Mouse (Mus musculus) kidney, embryonic 16.5 days (tissue): ENCODE measurements around the gene Gins1. TPM values are rescaled to one million over a fixed set of nuclear protein-coding genes. Genes with fewer than 3 reads are reported as not detected.
"Not testable (repeated sequence)": the region's sequence is repeated elsewhere in the genome, so short reads cannot be mapped to it uniquely, and the experiment has no call there.

Experiments
- ATAC-seq: fragments of 200-750 bp; cut with Nextera tagmentation; 2 replicates; pipeline ENCODE4 v1.8.0; 2017; ENCODE audit warnings: moderate TSS enrichment; ENCODE audit not compliant: low FRiP score, low TSS enrichment
- H3K27ac ChIP-seq: fragments of 300-500 bp; sonication (generic); 2 replicates; pipeline ENCODE4 v1.5.1; 2014; ENCODE audit warnings: low read length
- H3K27me3 ChIP-seq: fragments of 300-500 bp; sonication (generic); 2 replicates; pipeline ENCODE4 v1.6.1; 2014; ENCODE audit warnings: low read length, control low read depth, mixed read lengths; ENCODE audit not compliant: insufficient read depth
- H3K36me3 ChIP-seq: fragments of 300-500 bp; sonication (generic); 2 replicates; pipeline ENCODE4 v1.6.1; 2014; ENCODE audit warnings: low read length, control low read depth, mixed read lengths; ENCODE audit not compliant: insufficient read depth
- H3K4me1 ChIP-seq: fragments of 300-500 bp; sonication (generic); 2 replicates; pipeline ENCODE4 v1.6.1; 2014; ENCODE audit warnings: low read length, control low read depth, mixed read lengths; ENCODE audit not compliant: insufficient read depth
- H3K4me2 ChIP-seq: fragments of 300-500 bp; sonication (generic); replicated peaks from 2 replicates; pipeline ENCODE4 v1.6.1; 2014; ENCODE audit warnings: low read depth, low read length
- H3K4me3 ChIP-seq: fragments of 300-500 bp; sonication (generic); 2 replicates; pipeline ENCODE4 v1.5.1; 2014; ENCODE audit warnings: mild to moderate bottlenecking, low read length
- H3K9ac ChIP-seq: fragments of 300-500 bp; sonication (generic); replicated peaks from 2 replicates; pipeline ENCODE4 v1.6.1; 2014; ENCODE audit warnings: low read length
- H3K9me3 ChIP-seq: fragments of 300-500 bp; sonication (generic); 2 replicates; pipeline ENCODE4 v1.6.1; 2016; ENCODE audit warnings: low read length, control low read depth
- WGBS: fragments of 180-500 bp; shearing (Covaris S2); extraction: QIAGEN DNeasy Blood & Tissue Kit; methylation state at CpG from one replicate; pipeline ENCODE4 v1.1.7; 2014; 5-methylcytosine and 5-hydroxymethylcytosine counted together
- polyA plus RNA-seq: library from polyadenylated mRNA; unstranded; fragments of >200 nt; fragmentation: Nextera tagmentation; extraction: Ambion mirVana; gene quantifications from 2 replicates; pipeline ENCODE4 v1.2.1, GENCODE M21; 2015

The Gins1 gene
- polyA plus RNA-seq, 1 experiment from 2014 or later = 41.6 TPM

GRCm38 (mm10) chr2:150923505-150923904 lies 18.3 kb downstream of the Gins1 start:
- ATAC-seq = no peak
- WGBS = 81% methylated on average over 7 of the region's 7 CpGs
- H3K4me1 ChIP-seq = no peaks in the 10 kb centered on the region

GRCm38 (mm10) chr2:150927038-150927720 lies 22.0 kb downstream of the Gins1 start:
- 68% methylated on average over 11 of the region's 11 CpGs for WGBS
- H3K9me3 ChIP-seq = no peaks in the 10 kb centered on the region
- no peaks in the 10 kb centered on the region for H3K27me3 ChIP-seq
- H3K4me1 ChIP-seq = no peaks in the 10 kb centered on the region
- H3K27ac ChIP-seq = no peak overlapping the region
- no peak for ATAC-seq
- no peak overlapping the region for H3K4me3 ChIP-seq
- H3K4me2 ChIP-seq = no peak overlapping the region
- peaks cover 25% of the 10 kb centered on the region; the same call in 1 of the 2 replicates for H3K36me3 ChIP-seq
- H3K9ac ChIP-seq = no peak overlapping the region

More at GRCm38 (mm10) chr2:150923505-150923904, 18.3 kb downstream of the Gins1 start:
- no peak overlapping the region for H3K4me2 ChIP-seq
- H3K9me3 ChIP-seq = no peaks in the 10 kb centered on the region
- H3K9ac ChIP-seq = no peak overlapping the region
- H3K4me3 ChIP-seq = no peak overlapping the region
- no peaks in the 10 kb centered on the region for H3K27me3 ChIP-seq
- peaks cover 24% of the 10 kb centered on the region; the same call in 1 of the 2 replicates for H3K36me3 ChIP-seq
- H3K27ac ChIP-seq = no peak overlapping the region

- Histone ChIP-seq H3K36me3 (peaks cover 23% of the 10 kb centered on the region; the same call in 1 of the 2 replicates), H3K27me3 (no peaks in the 10 kb centered on the region), H3K4me2 (no peak overlapping the region), H3K9me3 (no peaks in the 10 kb centered on the region), H3K27ac (no peak overlapping the region), H3K4me1 (no peaks in the 10 kb centered on the region), H3K9ac (no peak overlapping the region), H3K4me3 (no peak overlapping the region)
- no peak for ATAC-seq
- 70% methylated on average over 6 of the region's 6 CpGs for WGBS
Measured at GRCm38 (mm10) chr2:150929156-150929555, 24.0 kb downstream of the Gins1 start.

GRCm38 (mm10) chr2:150930806-150931205 lies 25.6 kb downstream of the Gins1 start:
- peaks cover 25% of the 10 kb centered on the region; the same call in 1 of the 2 replicates for H3K36me3 ChIP-seq

GRCm38 (mm10) chr2:150933482-150933881 lies 28.3 kb downstream of the Gins1 start:
- no peaks in the 10 kb centered on the region for H3K4me1 ChIP-seq
- H3K4me2 ChIP-seq = no peak overlapping the region
- ATAC-seq = no peak
- H3K4me3 ChIP-seq = no peak overlapping the region
- peaks cover 34% of the 10 kb centered on the region for H3K36me3 ChIP-seq
- WGBS = 88% methylated on average over 19 of the region's 19 CpGs
- no peak overlapping the region for H3K9ac ChIP-seq
- H3K9me3 ChIP-seq = no peaks in the 10 kb centered on the region
- H3K27ac ChIP-seq = no peak overlapping the region
- H3K27me3 ChIP-seq = no peaks in the 10 kb centered on the region

More at GRCm38 (mm10) chr2:150930806-150931205, 25.6 kb downstream of the Gins1 start:
- ATAC-seq = no peak
- H3K4me3 ChIP-seq = no peak overlapping the region
- H3K9ac ChIP-seq = no peak overlapping the region
- H3K27ac ChIP-seq = no peak overlapping the region
- no peak overlapping the region for H3K4me2 ChIP-seq
- no peaks in the 10 kb centered on the region for H3K9me3 ChIP-seq
- no peaks in the 10 kb centered on the region for H3K27me3 ChIP-seq
- no peaks in the 10 kb centered on the region for H3K4me1 ChIP-seq
- WGBS = 63% methylated on average over 3 of the region's 3 CpGs

- Histone ChIP-seq H3K4me2 (no peak overlapping the region), H3K4me3 (no peak overlapping the region), H3K27ac (no peak overlapping the region), H3K9ac (no peak overlapping the region), H3K27me3 (no peaks in the 10 kb centered on the region), H3K4me1 (no peaks in the 10 kb centered on the region), H3K36me3 (peaks cover 33% of the 10 kb centered on the region), H3K9me3 (no peaks in the 10 kb centered on the region)
- WGBS = 90% methylated on average over 4 of the region's 4 CpGs
- ATAC-seq = no peak
Measured at GRCm38 (mm10) chr2:150934659-150935058, 29.5 kb downstream of the Gins1 start.

- H3K9me3 ChIP-seq = no peaks in the 10 kb centered on the region
- peak; percentile 64 for ATAC-seq
- 61% methylated on average over 5 of the region's 5 CpGs for WGBS
Measured at GRCm38 (mm10) chr2:150944017-150944416, 38.8 kb downstream of the Gins1 start.

GRCm38 (mm10) chr2:150947341-150947740 lies 42.1 kb downstream of the Gins1 start:
- WGBS = 88% methylated on average over 5 of the region's 5 CpGs
- H3K27ac ChIP-seq, ATAC-seq, H3K4me2 ChIP-seq, H3K4me1 ChIP-seq, H3K9ac ChIP-seq, H3K27me3 ChIP-seq, H3K9me3 ChIP-seq, H3K4me3 ChIP-seq: not testable (repeated sequence)
- H3K36me3 ChIP-seq = peaks cover 27% of the 10 kb centered on the region

More at GRCm38 (mm10) chr2:150944017-150944416, 38.8 kb downstream of the Gins1 start:
- no peak overlapping the region for H3K9ac ChIP-seq
- no peaks in the 10 kb centered on the region for H3K27me3 ChIP-seq
- H3K4me1 ChIP-seq = no peaks in the 10 kb centered on the region
- peaks cover 15% of the 10 kb centered on the region for H3K36me3 ChIP-seq
- no peak overlapping the region for H3K4me2 ChIP-seq
- H3K4me3 ChIP-seq = no peak overlapping the region
- no peak overlapping the region for H3K27ac ChIP-seq

- WGBS = 88% methylated on average over 12 of the region's 12 CpGs
- peaks cover 31% of the 10 kb centered on the region for H3K36me3 ChIP-seq
- not testable (repeated sequence) for ATAC-seq, H3K4me2 ChIP-seq, H3K4me3 ChIP-seq, H3K9ac ChIP-seq, H3K9me3 ChIP-seq, H3K27ac ChIP-seq, H3K27me3 ChIP-seq, H3K4me1 ChIP-seq
Measured at GRCm38 (mm10) chr2:150947880-150948611, 42.8 kb downstream of the Gins1 start.

- H3K4me3 ChIP-seq = no peak overlapping the region
- 73% methylated on average over 5 of the region's 5 CpGs for WGBS
- no peaks in the 10 kb centered on the region for H3K4me1 ChIP-seq
- H3K9ac ChIP-seq = no peak overlapping the region
- no peak for ATAC-seq
- H3K4me2 ChIP-seq = no peak overlapping the region
- peaks cover 32% of the 10 kb centered on the region for H3K36me3 ChIP-seq
- H3K9me3 ChIP-seq = no peaks in the 10 kb centered on the region
- H3K27ac ChIP-seq = no peak overlapping the region
- H3K27me3 ChIP-seq = no peaks in the 10 kb centered on the region
Measured at GRCm38 (mm10) chr2:150948786-150949185, 43.6 kb downstream of the Gins1 start.
